Mouse (Mus musculus): ENCODE results near the gene Gm2004. TPM values are rescaled to one million over a fixed set of nuclear protein-coding genes. Genes with fewer than 3 reads are reported as not detected.

Gene Gm2004
- polyA plus RNA-seq (2012; rRNA removed; ENCODE audit: low replicate concordance) = not detected in 2 replicates

GRCm38 (mm10) chr2:176149725-176150124 lies at the start of gene Gm2004:
Gm2004 (minus strand) TSS chr2:176149825.

Other genes starting within 250 kb of the Gm2004 start
- gene Zfp966, start 218.7 kb downstream of the Gm2004 start, polyA plus RNA-seq (2012; rRNA removed; ENCODE audit: low replicate concordance) = not detected in 2 replicates
- not detected in 2 replicates for gene Gm2026, start 184.5 kb downstream of the Gm2004 start, polyA plus RNA-seq (2012; rRNA removed; ENCODE audit: low replicate concordance)
- 0.07 TPM in 1 of 2 replicates, not detected in the other for gene 2210418O10Rik, start 76.7 kb upstream of the Gm2004 start, polyA plus RNA-seq (2012; rRNA removed; ENCODE audit: low replicate concordance)
- not detected in 2 replicates for gene Gm11009, start 169.7 kb upstream of the Gm2004 start, polyA plus RNA-seq (2012; rRNA removed; ENCODE audit: low replicate concordance)

All from duodenum, adult 2 months (tissue).